Mouse (Mus musculus) cortical plate, adult 2 months (tissue): Measurements from ENCODE around the gene Alyref.

Experiments
- CTCF ChIP-seq: fragments of 200-500 bp; IDR thresholded peaks from 2 replicates; pipeline ENCODE4 v1.5.1; 2011; ENCODE audit warnings: mild to moderate bottlenecking, control low read depth, low read length; ENCODE audit not compliant: insufficient read depth; ENCODE audit errors: extremely low read depth
- POLR2A ChIP-seq: fragments of 200-500 bp; IDR thresholded peaks from 2 replicates; pipeline ENCODE4 v1.6.1; 2011; ENCODE audit warnings: mild to moderate bottlenecking, low read length, control low read depth; ENCODE audit not compliant: insufficient read depth; ENCODE audit errors: extremely low read depth

GRCm38 (mm10) chr11:120605667-120606066, 7.5 kb upstream of the Alyref start:
- TF ChIP-seq CTCF (no peak), POLR2A (no peak)
